Mouse (Mus musculus) ZHBTc4 (cell line): Measurements from ENCODE around the gene Vwa5b2.

Experiments used
- DNase-seq: peaks from one replicate; pipeline ENCODE4 v3.0.0-alpha.2; 2011; ENCODE audit warnings: low read depth, low spot score

The Vwa5b2 gene

DNA sequence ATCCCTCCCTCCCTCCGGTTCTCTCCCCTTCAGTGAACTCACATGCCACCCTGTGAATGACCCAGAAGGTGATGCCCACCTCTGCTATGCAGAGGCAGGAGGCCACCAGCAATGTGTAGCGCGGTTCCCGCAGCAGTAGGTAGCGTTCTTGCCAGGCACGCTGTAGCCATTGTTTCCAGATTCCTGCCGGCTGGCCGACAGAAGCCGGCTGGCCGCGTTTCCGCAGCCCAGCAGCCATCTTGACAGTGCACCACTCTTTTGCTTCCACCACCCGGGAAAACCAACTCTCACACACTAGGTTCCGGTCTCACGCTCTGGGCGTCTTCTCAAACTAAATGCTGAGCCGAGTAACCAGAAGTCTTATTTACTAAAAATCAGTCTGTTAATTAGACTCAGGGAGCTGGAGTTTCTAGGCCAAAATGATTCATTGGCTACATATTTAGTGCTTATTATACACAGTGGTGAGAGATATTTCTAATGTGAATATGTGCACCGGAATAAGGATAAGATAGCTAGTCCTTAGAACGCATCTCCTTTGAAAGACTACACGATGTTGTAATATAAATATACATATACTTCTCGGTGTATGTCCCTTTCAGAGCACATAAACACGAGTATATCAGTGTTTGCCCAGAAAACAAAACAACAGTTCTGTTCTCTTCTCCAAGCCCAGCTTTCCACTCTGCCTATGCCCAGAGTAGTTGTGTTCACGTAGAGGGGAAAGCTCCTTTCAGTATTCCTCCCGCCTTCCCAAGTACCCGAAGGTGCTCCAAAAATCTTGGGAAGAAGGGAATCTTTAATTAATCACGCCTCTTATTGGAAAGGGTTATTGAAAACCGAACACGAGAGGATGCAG is 21.5 kb downstream of the Vwa5b2 start:
- peak; percentile 91 for DNase-seq

DNA sequence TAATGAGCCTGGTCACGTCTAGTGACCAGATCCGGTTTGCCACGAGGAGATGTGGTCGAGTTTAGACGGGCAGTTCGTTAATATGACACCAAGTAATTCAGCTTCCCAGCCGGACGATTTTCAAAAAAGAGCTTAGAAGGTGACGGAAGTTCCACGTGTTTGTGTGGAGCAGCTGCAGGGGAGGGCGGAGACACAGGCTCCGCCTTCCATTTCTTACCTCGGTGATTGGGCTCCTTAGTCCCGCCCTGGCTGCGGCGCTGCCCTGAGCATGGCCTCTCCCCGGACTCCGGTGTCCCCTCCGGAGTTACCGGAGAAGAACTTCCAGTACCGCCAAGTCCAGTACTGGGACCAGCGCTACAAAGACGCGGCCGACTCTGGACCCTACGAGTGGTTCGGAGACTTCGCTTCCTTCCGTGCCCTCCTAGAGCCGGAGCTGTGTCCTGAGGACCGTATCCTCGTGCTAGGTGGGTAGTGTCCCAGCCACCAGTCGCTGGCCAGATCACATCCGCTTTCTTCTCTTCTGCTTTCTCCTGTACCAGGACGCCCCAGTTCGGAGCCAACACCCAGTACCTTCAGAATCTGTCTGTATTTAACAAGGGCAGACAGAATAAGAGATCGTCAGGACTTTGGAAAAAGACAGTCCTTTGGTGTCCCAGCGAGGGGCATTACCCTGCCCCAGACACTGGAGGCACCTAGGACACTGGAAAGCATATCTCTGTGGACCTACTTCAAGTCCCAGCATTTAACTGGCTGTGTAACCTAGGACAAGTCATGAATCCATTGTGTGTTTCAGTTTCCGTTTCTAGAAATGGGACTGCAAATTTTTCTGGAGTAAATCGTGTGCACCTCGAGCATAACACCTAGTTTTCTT is 22.3 kb downstream of the Vwa5b2 start, which contains the start of the genes Eef1akmt4, Gm49333 and Alg3:
TSS of gene Eef1akmt4 (plus strand) at position 237 of the 871 bp plus-strand sequence.
TSS of gene Gm49333 (plus strand) at position 254 of the 871 bp plus-strand sequence.
TSS of gene Alg3 (minus strand) at position 379 of the 871 bp plus-strand sequence.
- DNase-seq: peak; percentile 95

DNA sequence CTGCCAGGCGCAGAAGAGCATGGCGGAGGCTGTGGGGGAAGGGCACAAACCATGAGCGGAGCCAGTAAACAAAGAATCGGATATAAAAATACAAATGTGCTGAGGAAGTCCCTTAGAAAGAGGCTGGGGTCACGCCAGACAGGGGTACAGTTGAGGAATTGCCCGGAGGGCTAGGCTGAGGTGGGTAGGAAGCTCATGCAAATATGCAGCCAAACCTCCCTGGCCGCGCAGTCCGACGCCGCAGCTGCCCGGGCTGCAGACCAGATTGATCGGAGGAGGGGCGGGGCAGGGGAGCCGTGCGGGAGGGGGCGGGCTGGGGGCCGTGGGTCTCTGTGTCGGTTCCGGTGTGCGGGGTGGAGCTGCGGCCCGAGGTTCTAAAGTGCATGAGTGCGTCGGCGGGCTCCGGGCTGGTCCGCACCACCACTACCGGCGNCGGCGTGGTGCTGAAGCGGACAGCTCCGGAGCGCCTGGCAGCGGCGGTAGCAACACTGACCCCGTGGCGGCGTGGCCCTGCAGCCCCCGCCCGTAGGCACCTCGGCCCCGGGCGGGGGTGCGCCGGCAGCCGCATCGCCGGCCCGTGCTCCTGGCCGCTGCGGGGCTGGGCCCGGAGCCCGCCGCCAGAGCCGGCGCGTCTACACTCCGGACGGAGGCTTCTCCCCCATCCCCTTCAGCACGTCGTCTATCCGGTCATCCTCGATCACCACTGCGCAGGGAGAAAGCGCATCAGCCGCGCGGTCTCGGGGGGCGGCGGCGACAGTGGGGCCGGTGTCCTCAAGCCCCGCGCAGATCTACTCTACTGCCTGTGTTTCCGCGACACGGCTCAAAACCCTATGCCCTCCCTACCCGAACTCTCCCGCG is 30.5 kb downstream of the Vwa5b2 start:
- DNase-seq: peak; percentile 70

DNA sequence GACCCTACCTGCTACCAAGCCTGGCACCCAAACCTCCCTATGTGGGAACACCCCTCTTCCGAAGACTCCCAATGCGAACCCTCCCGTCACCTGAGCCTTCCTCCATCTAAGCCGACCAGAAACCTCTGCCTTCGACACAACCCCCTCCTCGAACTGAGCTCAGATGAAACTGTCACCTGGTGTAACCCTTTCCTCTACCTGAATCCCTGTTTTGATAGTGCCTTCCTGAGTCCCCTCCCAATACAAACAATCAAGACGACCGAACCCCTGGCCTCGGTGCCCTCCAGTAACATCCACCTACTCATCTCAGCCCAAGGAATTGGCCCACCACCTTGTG is 31.1 kb downstream of the Vwa5b2 start:
- DNase-seq: peak; percentile 25

DNA sequence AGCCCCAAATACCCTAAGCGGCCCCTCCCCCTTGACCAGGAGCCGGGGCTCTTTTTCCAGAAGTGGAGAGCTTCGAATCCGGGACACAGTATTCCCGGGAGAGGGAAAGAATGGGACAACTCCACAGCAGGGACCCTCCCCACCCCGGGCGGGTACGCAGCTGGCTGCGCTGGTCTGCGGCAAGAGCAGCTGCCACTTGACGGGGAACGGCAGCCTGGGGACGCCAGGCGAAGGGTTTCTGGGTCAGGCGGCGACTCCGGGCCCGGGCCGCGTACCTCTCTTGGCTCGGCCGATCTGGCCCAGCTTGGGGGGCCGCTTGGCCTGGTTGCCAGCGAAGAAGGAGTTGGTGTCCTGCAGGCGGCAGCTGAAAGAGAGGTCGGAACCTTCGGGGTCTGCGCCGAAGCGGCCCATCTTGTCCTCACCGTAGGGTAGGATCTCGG is 31.5 kb downstream of the Vwa5b2 start:
- peak; percentile 49 for DNase-seq

DNA sequence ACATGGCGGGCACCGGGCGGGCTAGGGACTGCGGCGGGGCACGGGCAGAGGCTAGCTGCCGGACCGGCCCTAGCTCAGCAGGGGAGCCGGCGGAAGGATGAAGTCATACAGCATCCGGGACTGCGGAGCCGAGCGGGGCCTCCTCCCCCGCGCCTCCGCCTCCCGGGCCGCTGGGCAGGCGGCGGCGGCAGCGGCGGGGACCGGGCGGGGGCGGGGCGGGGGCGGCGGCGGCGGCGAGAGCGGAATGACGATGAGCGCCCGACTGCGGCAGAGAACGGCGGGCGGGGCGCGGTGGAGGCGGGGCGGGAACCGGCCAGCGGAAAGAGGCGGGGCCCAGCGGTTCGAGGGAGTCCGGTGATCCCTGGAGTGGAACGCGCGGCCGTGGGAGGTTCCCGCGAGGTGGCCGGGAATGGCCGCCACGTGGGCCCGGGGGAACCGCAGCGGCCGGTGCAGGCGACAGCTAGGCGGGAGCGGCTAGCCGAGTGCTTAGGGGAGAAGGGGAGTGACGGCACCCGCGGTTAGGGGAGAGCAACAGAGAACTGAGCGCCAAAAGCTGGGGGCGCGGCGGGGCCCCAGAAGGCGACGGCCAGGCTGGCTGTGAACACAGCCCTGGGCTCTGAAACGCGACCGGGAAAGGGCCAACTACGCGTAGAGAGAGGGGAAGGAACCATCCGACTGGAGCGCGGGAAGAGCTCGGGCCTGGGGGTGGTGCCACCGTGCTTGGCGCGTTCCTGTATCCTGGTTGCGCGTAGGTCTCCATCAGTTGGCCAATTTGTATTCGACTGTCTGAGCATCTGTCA is 32.1 kb downstream of the Vwa5b2 start, which contains the start of gene Camk2n2:
TSS of gene Camk2n2 (minus strand) at position 97 of the 800 bp plus-strand sequence.
- peak; percentile 60 for DNase-seq

DNA sequence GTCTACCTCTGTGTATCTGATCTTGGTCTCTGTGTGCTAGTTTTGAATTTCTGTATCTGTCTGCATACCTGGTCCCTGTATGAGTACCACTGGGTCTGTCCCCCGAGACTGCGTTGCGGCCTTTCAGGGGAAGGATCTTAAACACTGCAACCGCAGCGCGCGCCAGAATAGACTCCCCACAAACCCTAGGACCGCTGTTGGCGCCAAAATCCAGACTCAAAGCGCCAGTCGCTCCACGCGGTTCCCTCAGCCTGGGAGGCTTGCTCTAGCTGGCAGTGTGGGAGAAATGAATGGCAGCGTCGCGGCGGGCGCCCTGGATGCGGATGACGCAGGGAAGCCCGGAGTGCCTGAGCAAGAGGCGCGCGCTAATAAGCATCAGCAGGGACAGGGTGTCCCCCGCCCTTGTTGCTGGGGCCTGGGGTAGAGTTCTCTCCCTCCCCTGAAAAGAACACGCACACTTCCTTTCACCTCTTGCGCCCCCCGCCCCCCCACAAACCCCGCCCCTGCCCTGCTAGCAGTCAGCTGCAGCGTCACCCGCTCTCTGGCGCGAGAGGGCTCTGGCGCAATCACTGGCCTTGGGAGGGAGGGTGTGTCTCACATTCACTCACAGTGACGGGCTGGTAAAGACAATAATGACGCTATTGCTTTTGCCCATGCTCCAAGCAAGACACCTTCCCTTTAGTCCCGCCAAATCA is 32.9 kb downstream of the Vwa5b2 start:
- peak; percentile 88 for DNase-seq

DNA sequence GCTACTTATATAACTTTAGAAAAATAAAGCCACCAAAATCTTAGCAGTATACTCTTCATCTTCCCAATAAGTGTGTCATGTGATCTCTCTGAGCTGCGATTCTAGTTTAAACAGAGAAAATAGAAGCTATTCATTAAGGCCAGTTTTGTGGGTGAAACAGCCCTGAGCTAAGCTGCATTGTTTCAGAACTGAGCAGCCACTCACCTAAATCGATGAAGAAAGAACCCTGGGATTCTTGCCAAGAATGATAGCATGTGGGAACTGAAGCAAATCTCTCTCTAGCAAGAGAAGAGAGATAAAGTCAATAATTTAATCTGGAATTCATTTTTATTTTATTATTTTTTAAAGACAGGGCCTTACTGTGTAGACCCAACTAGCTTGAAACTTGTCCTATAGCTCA is 33.9 kb downstream of the Vwa5b2 start:
- DNase-seq: no peak

DNA sequence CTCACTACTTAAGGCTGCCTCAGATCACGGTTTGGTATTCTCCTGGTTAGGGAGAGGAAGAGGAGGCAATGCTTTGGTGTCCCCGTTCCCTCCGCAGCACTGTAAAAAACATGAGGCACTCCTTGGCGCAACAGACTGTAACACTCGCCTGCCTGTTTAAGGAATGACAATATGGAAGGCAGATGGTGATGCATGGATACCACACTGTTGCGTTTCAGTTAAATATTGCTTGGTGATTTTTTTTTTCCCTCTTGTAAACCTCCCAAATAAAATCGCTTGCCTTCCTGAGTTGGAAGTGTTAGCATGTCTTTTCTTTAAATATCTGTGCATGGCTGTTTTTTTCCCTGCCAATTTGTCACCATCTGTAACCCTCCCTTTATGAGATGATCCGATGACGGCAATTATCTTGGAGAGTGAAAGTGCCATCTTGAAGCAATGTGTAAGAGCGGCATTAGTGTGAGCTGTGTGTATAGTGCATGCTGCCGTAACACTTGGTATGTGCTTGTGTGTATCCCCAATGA is 39.7 kb downstream of the Vwa5b2 start:
- no peak for DNase-seq

DNA sequence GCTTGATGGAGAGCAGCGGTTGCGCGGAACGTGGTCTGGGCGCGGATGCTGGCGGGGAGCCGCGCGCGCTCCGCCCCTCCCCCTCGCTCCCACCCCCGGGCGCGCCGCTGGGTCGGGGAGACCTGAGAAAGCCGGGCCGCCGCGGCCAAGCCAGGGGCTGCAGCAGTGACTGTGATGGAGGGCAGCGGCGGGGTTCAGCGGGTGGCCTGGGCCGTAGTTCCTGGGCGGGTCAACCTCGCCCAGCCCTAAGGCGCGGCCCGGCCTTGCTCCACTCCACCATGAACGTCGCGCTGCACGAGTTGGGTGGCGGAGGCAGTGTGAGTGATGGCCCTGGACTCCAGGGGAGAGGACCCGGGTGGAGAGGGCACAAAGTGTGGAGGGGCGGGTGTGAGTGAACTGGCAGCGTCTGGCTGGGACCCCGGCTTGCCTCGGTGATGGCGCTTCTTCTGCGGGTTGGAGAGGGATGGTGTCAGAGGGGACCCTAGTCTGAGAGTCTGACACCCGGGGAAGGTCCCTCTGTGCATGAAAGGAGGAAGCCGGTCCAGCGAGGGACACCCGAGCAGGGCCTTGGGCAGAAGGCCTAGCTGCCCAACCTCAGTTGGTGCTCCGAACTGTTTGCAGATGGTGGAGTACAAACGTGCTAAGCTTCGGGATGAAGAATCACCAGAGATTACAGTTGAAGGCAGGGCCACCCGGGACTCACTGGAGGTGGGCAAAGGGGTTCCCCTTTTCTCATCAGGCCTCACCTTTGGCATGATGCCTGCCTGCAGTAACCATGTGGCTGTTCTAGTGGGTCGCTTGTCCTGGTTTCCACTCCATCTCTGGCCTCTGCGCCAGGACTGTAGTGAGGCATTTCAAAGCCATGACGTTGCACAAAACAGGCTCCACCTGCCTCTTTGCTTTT is 40.7 kb downstream of the Vwa5b2 start, which contains the start of gene Ece2:
TSS of gene Ece2 (plus strand) at position 98 of the 904 bp plus-strand sequence.
- DNase-seq: peak; percentile 58

DNA sequence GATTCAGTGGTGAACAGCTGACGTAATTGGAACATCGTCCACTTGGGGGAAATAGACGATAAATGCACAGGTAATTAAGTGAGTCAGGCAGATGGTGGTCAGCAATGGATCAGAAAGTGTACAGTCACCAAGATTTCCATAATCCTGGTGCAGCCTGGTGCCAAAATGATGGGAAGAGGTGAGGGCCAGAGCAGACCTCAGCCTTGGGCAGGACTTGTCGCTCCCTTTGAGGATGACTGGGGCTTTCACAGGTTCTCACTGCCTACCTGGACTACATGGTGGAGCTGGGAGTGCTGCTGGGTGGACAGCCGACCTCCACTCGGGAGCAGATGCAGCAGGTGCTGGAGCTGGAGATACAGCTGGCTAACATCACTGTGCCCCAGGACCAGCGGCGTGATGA is 48.1 kb downstream of the Vwa5b2 start:
- DNase-seq: no peak

DNA sequence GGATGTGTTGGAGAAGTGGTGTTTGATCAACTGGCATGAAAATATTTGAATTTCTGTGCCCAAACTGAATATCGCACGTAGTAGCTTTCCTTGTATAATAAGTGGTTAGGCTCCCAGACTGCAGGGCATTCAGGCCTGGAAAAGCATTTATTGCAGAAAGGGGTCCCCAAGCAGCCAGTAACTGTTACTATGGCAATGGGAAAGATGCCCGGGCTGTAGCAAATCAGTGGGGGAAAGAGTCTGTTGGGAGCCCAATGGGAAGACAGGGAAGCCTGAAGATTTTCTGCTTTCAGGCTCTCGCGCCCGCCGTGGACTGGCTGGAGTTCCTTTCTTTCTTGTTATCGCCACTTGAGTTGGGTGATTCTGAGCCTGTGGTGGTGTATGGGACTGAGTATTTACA is 49.1 kb downstream of the Vwa5b2 start:
- no peak for DNase-seq

DNA sequence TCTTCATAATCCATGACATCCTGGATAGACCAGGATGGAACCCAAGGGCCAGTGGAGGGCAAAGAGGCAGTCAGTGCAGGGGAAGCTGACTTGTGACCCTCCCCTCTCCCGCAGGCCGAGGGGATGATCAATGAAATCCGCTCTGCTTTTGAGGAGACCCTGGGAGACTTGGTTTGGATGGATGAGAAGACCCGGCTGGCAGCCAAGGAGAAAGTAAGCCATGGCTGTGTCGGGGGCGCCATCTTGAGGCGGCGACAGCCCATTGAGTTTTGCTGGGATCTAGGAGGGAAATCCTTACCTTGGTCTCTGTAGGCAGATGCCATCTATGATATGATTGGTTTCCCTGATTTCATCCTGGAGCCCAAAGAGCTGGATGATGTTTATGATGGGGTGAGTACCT is 52.9 kb downstream of the Vwa5b2 start:
- peak; percentile 72 for DNase-seq

DNA sequence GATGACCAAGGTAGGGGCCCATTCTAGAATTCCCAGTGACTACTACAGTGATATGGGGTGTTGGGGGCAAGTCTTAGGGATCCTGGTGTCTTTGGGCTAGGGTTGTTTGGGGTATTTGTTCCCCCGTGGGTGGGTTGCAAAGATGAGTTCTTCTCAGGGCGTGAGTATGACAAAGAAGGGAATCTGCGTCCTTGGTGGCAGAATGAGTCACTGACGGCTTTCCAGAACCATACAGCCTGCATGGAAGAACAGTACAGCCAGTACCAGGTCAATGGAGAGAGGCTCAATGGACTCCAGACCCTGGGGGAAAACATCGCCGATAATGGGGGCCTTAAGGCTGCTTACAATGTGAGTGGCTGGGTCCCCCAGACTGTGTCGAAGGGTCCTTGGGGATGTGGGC is 54.6 kb downstream of the Vwa5b2 start:
- DNase-seq: no peak

DNA sequence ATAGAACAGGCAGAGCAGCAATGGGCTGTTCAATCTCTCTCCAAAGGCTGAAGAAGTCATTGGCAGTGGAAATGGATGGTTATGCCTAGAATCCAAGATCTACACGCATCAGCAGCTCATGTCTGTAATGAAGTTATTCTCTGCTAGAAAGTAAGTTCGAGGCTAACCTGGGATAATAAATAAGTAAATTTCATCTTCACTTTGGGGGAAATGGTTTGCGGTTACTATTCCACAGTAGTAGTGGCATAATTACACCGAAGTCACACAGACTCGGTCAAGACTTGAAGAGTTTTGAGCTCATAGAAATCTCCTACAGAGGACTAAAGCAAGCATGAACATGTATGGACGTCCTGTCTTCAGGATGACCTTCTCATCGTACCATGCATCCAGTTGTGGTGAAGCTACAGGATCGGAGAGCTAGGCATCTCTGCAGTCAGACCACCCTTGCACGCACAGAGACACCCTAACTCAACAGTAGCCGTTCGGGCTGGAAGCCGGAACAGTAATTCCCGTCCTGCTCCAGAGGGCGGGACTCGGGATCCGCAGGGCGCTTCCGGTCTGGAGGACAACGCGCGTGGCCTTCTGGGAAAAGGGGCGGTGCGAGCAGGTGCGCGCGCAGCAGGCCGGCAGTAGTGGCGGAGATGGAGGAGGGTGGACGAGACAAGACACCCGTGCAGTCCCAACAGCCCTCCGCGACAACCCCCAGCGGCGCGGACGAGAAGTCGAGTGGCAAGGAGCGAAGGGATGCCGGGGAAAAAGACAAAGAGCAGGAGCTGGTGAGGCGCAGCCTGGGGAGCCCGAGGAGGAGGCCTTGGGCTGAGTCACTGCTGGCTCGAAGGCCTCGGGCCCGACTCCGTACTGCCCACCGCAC is 62.0 kb downstream of the Vwa5b2 start, which contains the start of gene Psmd2:
TSS of gene Psmd2 (plus strand) at position 577 of the 871 bp plus-strand sequence.
- DNase-seq: peak; percentile 98

DNA sequence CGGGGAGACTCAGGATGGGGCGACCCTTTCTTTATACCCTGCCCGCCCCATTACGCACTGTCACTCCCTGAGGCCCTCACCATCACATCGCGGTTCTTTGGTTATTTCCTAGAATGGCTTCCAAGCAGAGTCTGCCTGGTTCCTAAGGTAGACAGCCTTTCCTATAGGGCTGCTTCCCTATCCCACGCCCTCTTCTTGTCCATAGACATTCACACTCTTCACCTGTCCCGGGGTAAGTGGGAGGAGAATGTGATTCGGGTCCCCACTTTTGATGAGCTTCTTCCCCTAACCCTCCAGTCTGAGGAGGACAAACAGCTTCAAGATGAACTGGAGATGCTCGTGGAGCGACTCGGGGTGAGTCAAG is 62.7 kb downstream of the Vwa5b2 start:
- no peak for DNase-seq

DNA sequence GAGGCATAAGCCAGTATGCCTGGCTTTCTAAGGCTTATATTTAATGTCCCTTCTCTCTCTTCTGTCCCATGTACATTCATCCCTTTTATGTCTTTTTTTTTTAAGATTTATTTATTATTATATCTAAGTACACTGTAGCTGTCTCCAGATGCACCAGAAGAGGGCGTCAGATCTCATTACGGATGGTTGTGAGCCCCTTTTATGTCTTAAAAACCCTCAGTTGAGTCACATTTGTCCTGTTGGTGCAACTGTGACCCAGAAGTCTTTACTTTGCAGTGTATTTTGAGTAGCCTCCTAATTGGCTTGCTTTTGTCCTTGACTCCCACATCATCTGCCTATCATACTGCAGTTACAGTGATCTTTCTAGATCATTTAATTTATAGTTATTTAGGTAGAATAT is 64.0 kb downstream of the Vwa5b2 start:
- no peak for DNase-seq
